Mouse (Mus musculus): Measurements from ENCODE around the gene Slc9a3r1.

- TF ChIP-seq FLI1 (IDR thresholded peaks at IDR 0.05; ENCODE audit: low read length) = no peak
- no peak for TF ChIP-seq GATA1 (IDR thresholded peaks at IDR 0.05; ENCODE audit: borderline replicate concordance, low read length)
Measured at GRCm38 (mm10) chr11:115164341-115164975, 1.3 kb downstream of the Slc9a3r1 start.
